Mouse (Mus musculus) kidney, adult 2 months (tissue): Measurements from ENCODE around the gene Snx9.

Source experiments
- CTCF ChIP-seq: fragments of 200-500 bp; conservative IDR thresholded peaks from 2 replicates; pipeline ENCODE4 v1.5.1; 2011; ENCODE audit warnings: low read depth, mild to moderate bottlenecking, control low read depth, low read length, moderate library complexity, mixed read lengths; ENCODE audit not compliant: insufficient read depth, insufficient read length
- POLR2A ChIP-seq: fragments of 200-500 bp; IDR thresholded peaks from one replicate; pipeline ENCODE4 v1.6.1; 2011; ENCODE audit warnings: low read depth, low read length, control low read depth

DNA sequence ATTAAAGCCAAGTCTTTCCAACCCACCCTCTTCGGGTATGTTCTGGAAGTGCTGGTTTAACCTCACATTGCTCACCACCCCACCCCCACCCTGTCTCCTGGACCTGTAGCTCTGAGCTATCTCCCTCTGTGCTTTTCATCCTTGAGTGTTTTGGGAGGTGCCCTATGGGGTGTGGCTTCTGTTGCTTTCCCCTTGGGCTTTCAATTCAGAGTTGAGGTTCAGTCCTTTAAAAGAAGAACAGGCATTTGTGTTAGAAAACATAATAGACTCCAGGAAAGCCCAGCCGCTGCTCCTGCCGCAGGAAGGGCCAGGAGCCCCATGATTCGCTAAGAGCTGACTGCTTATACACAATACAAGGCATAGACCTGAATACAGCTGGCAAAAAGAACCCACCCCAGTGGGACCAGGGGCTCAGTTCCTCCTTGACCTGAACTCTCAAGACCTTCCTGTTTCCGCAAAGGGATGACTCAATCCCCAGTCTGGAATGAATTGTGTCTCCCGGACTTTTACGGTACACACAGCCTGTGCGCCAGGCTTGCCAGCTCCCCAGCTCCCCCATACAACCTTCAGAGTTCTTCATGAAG is 136.9 kb downstream of the Snx9 start:
- TF ChIP-seq CTCF (no peak), POLR2A (no peak)
